Mouse (Mus musculus) effector memory CD4-positive, alpha-beta T cell, adult 7 months (primary cell): ENCODE data around the gene AK157302. TPM values are rescaled to one million over a fixed set of nuclear protein-coding genes. Genes with fewer than 3 reads are reported as not detected.

ENCODE experiments used
- polyA plus RNA-seq: library from polyadenylated mRNA; unstranded; fragments of 100-300 nt; shearing (Covaris generic); gene quantifications from one replicate; pipeline ENCODE4 v1.2.1, GENCODE M21; 2017

Gene AK157302
- 0.21 TPM for polyA plus RNA-seq

GRCm38 (mm10) chr13:21495080-21495479 is at the start of gene AK157302:
TSS of gene AK157302 (plus strand) at chr13:21495223.

GRCm38 (mm10) chr13:21453449-21453848 is 41.6 kb upstream of the AK157302 start, which contains the start of gene Zscan26:
TSS of gene Zscan26 (minus strand) at chr13:21453730.

GRCm38 (mm10) chr13:21468061-21469019 is 26.7 kb upstream of the AK157302 start, which contains the start of gene Nkapl:
TSS of gene Nkapl (minus strand) at chr13:21468509.

GRCm38 (mm10) chr13:21478759-21479670 is 16.0 kb upstream of the AK157302 start, which contains the start of the genes Zkscan4 and Gm10065:
TSS of gene Zkscan4 (plus strand) at chr13:21478907.
TSS of gene Gm10065 (minus strand) at chr13:21479441.

GRCm38 (mm10) chr13:21501182-21501581 is 6.2 kb downstream of the AK157302 start, which contains the start of gene Gm11273:
TSS of gene Gm11273 (minus strand) at chr13:21501418.

GRCm38 (mm10) chr13:21530781-21531201 is 35.8 kb downstream of the AK157302 start, which contains the start of gene Zkscan8:
TSS of gene Zkscan8 (minus strand) at chr13:21531120.

GRCm38 (mm10) chr13:21542708-21543107 is 47.7 kb downstream of the AK157302 start, which contains the start of gene Olfr1366:
TSS of gene Olfr1366 (minus strand) at chr13:21542808.

Other genes starting within 250 kb of the AK157302 start
- 0.30 TPM for gene Gpx5, start 202.5 kb upstream of the AK157302 start, polyA plus RNA-seq
- gene Gpx6, start 183.1 kb upstream of the AK157302 start, polyA plus RNA-seq, result 0.57 TPM
- not detected for gene Olfr1367, start 148.3 kb upstream of the AK157302 start, polyA plus RNA-seq
- 3.7 TPM for gene Zscan12, start 132.4 kb upstream of the AK157302 start, polyA plus RNA-seq
- 36.5 TPM for gene Zkscan3, start 92.5 kb upstream of the AK157302 start, polyA plus RNA-seq
- 0.39 TPM for gene Pgbd1, start 54.2 kb upstream of the AK157302 start, polyA plus RNA-seq
- gene Zscan26, start 41.5 kb upstream of the AK157302 start, polyA plus RNA-seq, result 7.8 TPM
- gene Nkapl, start 26.7 kb upstream of the AK157302 start, polyA plus RNA-seq, result not detected
- gene Zkscan4, start 16.3 kb upstream of the AK157302 start, polyA plus RNA-seq, result not detected
- not detected for gene Gm10065, start 15.8 kb upstream of the AK157302 start, polyA plus RNA-seq
- 11.8 TPM for gene Gm11273, start 6.2 kb downstream of the AK157302 start, polyA plus RNA-seq
- gene Zkscan8, start 35.9 kb downstream of the AK157302 start, polyA plus RNA-seq, result 2.6 TPM
- gene Olfr1366, start 47.6 kb downstream of the AK157302 start, polyA plus RNA-seq, result not detected
- 0.35 TPM for gene Olfr1535, start 64.7 kb downstream of the AK157302 start, polyA plus RNA-seq
- not detected for gene Olfr1364, start 86.5 kb downstream of the AK157302 start, polyA plus RNA-seq
- gene Olfr1362, start 118.8 kb downstream of the AK157302 start, polyA plus RNA-seq, result not detected
- not detected for gene Olfr11, start 147.3 kb downstream of the AK157302 start, polyA plus RNA-seq
- not detected for gene Olfr1361, start 168.2 kb downstream of the AK157302 start, polyA plus RNA-seq
- gene Olfr1360, start 182.2 kb downstream of the AK157302 start, polyA plus RNA-seq, result 0.26 TPM
- not detected for gene Olfr1359, start 202.9 kb downstream of the AK157302 start, polyA plus RNA-seq
- gene Hist1h2bl, start 220.9 kb downstream of the AK157302 start, polyA plus RNA-seq, result not detected
- not detected for gene Hist1h2ai, start 221.2 kb downstream of the AK157302 start, polyA plus RNA-seq
- gene Hist1h3h, start 222.4 kb downstream of the AK157302 start, polyA plus RNA-seq, result 3.6 TPM
- not detected for gene Hist1h2bm, start 226.8 kb downstream of the AK157302 start, polyA plus RNA-seq
- gene Hist1h4j, start 239.8 kb downstream of the AK157302 start, polyA plus RNA-seq, result 0.93 TPM